Mouse (Mus musculus) heart, adult 9 months (tissue): ENCODE results near the gene Vps53.
A peak's percentile ranks its signal among the peaks of the same experiment; 100 is the strongest.

Source experiments
- DNase-seq, 2 experiments: peaks; one replicate each; pipeline ENCODE4 v3.0.0; 2022; ENCODE audit warnings: low spot score in 2 of 2

The Vps53 gene

DNA sequence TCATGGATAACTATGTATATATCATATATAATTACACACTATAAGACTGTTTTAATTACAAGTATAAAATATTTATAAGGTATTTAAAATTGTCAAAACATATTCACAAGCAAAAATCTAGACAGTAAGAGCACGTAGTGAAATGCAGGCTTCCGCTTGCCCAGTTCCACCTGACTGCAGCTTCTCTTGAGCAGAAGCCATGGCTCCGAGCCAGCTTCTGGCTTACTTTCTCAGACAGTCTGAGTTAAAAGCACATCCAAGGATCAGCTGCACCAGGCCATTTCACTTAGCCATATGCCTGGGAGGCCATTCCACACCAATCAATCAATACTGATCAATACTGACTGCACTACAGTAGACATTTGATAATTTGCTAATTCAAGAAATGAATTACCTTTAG lies 10.5 kb downstream of the Vps53 start:
- DNase-seq = no peak

DNA sequence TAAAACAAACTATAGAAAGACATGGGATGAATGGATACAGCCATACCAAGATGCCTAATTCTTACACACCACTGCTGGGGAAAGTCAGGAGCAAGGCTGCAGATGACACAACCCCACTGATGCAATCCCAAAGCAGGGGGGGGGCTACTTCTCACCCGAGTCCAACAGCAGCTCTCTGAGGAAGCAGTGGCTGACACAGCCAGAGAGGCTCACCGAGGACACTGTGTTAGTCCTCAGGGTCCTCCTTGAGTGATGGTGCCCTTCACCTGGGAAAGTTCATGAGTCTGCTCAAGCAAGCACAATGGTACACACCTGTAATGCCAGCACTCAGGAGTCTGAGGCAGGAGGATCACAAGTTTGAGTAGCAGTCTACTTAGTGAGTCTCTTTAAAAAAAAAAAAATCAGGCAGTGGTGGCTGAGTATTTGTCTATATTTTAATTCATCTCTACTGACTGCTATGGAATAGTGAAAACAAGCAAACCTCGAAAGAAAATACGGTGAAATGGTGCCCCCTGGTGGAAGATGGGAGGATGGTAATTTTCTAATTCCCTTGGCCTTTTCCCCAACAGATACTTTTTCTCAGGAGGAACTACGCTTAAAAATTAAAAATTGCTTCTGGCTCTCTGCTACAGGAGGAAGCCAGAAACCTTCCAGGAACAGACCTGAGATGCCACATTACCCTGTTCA lies 12.2 kb downstream of the Vps53 start:
- peak; percentile 20 to 70 for DNase-seq

DNA sequence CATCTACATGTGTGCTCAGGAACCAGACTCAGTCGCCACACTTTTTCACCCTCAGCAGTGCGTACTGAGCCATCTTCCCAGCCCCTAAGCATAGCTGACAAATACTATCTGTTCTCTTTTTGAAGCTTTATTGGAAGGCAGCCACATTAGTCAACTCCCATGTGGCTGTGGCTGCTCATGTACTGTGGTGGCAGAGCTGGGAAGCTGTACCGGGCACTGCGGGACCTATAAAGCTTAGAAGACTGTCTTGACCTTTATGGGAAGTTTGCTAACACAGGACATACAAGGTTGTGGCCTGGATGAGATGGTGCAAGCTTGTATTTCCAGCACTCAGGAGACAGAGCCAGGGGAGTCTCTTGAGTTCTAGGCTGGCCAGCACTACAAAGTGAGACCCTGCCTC lies 12.8 kb downstream of the Vps53 start:
- DNase-seq = peak in 1 of 2 experiments; percentile 7

DNA sequence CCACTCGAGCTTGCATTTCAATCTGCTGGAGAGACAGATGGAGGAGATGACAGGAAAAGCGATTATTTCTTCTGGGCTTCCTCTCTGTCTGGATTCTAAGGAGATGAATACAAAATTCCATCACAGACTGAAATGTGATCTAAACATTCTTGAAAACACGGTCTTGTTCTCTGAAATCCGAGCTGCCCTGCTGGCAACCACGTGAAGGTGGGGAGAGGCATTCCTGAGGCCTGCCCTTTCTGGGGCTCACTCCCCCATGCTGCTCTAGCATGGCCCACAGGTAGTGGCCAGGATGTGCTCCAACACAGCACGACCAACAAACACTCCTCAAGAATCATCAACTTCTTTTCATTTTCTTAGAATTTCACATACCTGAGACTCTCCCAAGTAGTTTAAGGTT lies 19.2 kb downstream of the Vps53 start:
- DNase-seq = no peak

DNA sequence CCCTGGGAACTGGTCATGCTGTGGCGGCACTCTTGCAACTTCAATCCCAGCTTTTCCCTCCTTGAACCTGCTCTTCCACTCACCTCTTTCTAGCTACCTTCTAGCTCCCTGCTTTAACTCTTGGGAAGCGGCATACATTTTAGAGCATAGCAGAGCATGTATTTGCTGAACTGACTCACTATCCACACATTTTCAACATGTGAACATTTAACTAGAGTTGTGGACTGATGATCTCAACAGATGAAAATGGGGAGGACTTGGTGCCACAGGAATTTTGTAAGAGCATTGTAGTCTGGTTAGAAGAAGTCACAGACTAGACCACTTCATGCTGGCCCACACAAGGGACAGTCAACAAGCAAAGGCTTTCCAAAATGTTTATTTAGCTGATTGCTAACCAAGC lies 21.1 kb downstream of the Vps53 start:
- DNase-seq = no peak

DNA sequence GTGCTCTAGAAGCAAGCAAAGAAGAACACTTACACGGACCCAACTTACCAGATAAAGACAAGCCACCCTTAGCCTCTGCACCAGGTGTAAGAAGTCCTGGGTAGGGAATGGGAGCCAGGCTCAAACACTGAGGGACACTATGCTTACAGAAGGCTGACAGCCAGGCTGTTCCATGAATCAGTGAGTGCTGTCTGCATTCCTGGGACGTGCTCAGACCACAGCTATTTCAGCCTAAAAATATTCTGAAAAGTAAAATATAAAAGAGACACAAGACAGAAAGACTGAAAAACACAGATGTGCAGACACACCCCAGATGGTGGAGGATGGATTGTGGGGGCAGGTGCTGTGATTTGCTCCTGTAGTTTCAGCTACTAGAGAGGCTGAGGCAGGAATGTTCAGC lies 24.6 kb downstream of the Vps53 start:
- no peak for DNase-seq

DNA sequence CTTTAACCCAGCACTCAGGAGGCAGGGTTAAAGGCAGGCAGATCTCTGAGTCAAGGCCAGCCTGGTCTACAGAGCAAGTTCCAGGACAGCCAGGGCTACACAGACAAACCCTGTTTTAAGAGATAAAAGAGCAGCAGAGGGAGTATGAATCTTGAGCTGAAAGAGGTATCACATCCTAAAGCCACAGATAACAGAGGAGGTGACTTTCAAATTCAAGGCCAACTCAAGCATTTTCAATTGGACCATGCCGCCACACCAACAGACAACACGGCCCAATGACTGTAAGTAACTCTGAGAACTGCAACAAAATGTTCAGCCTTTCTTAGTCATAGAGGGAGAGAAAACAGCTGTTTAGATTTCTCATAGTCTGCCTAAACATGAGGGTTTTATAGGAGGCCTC lies 25.2 kb downstream of the Vps53 start:
- no peak for DNase-seq

DNA sequence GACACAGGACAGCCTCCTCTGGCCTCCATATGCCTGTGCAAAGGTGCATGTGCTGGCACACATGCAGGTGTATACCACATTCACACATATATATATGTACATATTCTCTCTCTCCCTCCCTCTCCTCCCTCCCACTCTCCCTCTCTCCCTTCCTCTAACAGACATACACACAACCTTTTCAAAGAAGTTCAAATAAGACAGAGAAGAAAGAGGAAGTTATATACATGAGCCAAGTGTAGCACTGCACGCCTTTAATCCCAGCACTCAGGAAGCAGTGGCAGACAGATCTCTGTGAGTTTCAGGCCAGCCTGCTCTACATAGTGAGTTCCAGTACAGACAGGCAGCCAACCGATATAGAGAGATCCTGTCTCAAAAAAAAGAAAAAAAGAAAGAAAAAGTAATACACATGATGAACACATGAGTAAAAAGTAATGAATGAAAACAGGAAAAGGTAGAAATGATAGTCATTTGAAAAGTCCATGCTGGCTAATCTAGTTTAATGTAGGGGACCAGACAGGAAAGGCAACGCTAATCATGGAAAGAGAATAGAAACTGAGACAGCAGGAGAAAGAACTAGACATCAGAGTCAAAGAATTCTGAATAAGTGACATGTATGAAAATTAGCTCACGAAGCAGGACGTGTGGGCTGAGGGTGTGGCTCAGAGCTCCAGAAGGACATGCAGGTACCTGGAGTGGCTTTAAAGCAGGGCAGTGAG lies 26.1 kb downstream of the Vps53 start:
- no peak for DNase-seq

DNA sequence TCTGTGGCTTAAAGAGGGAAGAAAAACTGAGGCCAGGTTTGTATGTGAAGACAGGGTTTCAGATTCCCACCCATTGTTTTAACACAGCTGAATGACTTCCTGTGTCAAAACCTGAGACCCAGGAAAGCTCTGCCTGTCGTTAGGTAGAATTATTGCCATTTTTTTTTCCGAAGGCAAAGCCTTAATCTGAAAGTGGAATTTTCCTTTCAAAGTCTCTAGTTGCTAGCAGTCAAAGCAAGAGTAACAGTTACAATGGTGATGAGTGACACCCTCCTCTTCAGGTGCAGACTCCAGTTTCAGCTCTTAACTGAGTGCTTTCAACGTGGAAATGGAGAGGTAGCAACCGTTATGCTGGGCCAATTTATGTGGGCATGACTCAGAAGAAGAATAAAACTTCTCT lies 28.5 kb downstream of the Vps53 start:
- DNase-seq = no peak

DNA sequence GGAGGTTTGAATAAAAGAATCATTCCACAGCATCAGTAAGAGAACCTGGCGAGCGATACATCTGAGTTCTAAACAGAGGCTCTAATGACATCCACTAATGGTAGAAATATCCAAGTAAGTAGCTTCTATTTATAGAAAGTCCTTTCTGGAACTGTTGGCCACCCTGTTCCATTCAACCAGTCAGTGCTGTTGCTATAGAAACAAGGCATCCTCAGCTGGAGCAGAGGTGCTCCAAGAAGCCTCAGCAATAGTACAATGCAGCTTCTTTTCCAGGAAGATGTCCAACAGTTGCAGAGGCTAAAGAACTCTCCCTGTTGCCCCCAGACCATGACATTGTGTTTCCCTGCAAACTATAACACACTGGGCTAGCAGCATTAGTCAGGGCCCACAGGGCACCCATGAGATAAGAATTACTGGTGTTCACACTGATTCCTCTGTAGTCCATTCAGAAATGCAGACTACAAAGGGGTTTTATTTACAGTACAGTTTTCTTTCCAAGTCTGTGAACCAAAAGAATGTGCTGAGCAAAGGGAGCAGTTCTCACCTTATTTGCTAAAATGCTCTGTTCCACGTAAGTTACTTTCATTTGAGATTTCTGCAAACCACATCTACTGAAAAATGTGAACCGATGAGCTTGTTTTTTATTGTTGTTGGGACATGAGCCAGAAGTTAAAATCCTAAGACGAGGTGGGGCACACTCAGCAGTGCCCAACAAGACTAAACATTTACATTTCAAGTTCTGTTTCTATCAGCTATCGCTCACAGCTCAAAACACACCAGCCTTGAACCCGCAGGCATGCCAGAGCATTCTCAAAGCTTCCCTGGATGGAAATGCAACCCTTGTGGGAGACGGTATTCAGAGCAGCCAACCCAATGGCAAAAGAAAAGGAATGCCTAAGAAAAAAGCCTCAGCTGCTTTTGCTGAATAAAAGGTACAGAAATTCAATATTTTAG lies 31.1 kb downstream of the Vps53 start:
- DNase-seq = no peak

DNA sequence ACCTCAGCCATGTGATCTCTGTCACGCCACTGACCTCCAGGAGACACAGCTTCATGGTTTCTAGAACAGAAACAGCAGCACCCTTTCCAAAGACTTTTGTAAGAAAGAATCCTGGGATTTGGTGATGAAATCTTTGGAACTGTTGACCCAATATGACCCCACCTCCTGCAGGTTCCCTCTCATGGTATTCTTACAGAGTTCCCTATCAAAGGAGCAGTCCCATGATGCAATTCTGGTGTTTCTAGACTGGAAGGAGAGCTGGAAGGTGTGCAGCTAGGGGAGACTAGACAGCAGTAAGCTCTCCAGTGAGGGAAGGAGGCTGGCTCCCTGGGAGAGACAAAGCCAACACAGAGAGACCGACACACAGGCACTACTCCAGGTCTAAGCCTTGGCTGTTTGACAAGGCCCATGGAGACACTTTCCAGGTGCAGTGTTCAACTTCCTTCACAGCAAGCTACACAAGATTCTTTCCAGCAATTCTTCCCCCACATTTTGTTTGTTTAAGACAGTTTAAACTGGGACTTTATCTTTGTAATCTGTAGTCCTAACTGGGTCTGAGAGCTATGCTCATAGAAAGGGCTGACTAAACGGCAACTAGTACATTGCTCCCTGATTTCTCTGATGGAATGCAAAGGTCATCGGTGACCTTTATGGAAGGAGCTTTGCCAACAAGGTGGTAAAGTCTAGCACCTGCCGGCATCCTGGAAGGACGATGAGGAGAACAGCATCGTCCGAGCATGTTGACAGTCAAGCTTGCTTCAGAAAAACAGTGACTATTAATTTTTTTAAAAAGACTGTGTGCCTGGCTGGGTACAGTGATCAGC lies 33.0 kb downstream of the Vps53 start:
- no peak for DNase-seq

DNA sequence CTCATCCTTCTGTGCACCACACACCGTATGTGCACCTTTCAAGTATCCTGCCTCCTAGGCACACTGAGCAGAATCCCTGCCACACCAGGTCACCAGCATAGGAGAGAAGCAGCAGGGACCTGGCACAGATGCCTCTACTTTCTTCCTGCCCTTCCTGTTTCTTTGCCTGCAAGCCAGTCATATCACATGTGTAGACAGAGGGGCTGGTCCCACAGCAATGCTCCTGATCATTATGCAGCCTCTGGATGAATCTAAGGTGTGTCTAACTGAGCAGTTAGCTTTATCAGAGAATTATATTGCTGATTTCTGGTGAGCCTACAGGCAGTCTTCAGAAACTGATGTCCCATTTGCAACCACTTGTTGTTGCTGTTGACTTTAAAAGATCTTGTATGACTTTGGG lies 34.3 kb downstream of the Vps53 start:
- DNase-seq = no peak

DNA sequence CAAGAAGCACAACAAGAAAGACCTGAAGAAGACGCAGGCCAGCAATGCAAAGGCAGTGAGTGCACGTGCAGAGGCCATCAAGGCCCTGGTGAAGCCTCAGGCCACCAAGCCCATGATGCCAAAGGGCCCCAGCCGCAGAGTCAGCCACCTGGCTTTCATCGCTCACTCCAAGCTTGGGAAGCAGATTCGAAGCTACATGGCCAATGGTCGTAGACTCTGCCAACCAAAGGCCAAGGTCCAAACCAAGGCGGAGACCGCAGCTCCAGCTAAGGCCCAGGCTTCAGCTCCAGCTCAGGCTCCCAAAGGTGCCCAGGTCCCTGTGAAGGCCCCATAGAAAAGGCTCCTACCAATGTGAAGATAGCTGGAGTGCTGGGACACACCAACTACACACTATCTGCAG lies 35.1 kb downstream of the Vps53 start:
- DNase-seq = no peak

DNA sequence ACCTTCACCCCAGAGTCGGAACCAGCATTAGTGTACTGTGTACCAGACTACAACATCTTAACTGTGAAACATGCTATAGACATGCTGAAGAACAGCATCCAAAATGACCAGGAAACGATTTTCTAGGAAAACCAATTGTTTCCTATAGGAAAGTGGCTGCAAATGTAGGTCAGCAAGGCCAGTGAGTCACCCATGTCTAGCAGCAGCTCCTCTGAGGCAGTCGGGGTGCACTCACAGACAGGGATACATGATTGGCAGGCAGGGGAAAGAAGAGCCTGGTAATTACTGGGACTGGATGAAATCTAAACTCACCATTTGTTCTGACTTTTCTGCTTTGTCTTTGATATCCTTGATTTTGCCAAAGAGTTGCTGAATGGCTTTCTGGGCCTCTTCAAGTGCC lies 41.5 kb downstream of the Vps53 start:
- no peak for DNase-seq

DNA sequence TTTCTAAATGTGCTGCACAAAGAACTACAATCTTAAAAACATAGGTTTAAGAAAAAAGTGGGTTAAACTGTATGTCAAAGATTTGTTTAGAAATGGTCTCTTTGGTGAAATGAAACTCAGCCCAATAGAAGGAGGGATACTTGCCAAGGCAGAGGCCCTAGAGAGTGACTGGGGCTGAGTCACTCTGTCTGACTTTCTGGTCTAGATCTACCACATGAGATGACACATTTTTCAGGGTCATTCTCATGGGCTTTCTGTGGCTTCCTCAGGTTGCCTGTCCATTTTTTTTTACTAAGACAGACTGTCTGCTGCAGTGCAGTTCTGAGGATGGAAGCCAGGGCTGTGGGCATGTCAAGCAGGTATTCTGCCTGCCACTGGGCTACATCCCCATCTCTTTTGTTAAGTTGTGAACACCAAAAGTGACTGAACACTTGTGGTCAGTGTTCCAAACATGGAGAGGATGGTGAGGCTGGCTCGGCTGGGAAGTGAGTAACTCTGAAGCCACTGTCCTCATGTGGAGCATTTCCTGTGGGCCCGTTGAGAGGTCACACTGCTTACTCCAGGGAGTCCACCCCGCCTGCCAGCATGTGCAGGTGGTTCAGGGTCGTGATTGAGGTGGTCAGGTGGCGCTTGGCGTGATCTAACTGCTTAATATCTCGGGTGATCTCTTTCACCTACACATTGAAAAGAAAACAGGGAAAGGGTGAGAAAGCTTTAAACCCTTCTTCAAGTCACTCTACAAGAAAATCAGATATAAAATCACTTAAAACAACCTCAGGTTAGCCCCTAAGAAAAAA lies 43.6 kb downstream of the Vps53 start:
- no peak for DNase-seq

DNA sequence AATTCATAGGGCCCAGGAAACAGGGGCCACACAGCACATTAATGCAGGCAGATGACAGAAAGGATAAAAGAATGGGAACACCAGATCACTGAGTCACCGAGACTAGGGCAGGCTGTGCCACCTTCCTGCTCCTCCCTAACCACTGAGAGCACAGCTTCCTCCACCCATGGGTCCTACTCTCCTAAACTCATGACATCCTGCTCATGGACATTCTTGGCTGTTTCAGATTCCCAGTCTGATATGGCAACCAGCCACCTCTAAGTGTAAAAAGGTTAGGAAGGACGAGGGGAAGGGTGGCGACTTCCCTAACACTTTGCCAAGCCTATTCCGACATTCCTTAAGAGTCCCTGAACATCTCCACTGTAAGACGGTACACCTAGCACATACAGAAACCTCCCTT lies 48.6 kb downstream of the Vps53 start:
- peak; percentile 78 to 90 for DNase-seq

DNA sequence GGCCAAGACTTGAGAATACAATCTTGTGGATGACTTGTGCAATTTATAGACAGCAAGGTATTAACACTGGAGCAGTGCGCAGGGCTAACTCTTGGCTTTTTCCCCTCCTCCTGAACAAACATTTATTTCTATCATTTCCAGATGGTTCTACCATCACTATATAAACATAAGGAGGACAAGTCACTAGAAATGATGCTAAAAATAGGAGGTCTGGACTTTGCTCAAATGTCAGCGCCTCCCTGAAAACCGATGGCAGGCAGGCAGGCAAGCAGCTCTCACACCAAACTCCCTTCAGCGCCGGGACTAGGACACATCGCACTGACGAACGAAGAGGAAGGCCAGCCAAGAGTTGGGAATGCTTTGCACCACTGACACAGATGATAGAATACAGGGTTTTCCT lies 54.1 kb downstream of the Vps53 start:
- DNase-seq = peak in 1 of 2 experiments; percentile 22

DNA sequence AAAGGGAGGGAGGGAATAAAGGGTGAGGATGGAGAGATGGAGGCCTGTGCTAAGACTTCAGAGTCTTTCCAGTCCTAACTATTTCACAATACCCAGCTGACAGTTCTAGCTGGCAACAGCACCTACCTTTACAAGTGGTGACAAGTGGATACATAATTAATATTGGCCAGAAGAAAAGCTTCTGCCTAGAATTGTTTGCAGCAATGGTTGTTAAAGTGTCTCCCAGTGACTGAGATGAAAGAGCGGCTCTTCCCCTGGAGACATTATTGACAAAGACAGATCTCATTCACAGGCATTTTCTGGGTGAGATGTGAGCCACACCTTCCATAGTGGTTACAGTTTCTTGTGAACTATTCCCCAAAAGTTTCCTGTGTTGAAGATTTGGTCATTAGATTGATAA lies 55.9 kb downstream of the Vps53 start:
- DNase-seq = no peak

DNA sequence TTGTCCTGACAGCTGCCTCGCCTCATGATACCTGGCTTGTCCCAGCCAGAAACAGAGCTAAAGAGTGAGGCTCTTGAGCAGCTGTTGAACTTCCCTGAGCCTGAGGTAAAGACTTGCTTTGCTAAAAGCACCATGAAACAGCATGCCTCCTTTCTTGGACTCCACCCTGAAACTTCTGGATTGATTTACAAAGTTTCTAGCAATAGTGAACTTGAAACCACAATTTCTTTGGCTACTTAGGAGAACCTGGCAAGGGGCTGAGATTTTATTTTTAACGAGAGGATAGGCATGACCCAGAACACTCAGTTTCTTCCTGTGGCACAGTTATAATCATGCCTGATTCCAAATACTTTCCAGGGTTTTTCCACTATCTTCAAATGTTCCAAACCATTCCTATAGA lies 56.9 kb downstream of the Vps53 start:
- no peak for DNase-seq

DNA sequence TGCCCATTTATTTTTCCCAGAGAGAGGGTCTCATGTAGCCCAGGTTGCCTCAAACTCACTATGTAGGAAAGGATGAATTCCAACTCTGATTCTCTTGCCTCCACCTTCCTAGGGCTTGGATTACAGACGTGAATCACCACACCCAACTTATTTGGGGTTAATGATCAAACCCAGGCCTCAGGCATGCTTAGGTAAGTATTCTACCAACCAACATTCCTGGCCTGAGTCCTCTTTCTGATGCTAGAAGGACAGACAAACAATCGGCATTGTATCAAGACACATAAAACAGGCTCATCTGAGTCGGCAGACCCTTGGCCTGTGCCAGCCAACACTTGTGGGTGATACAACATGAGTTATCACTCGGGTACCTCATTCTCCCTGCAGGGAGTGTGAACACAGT lies 58.4 kb downstream of the Vps53 start:
- DNase-seq = no peak

DNA sequence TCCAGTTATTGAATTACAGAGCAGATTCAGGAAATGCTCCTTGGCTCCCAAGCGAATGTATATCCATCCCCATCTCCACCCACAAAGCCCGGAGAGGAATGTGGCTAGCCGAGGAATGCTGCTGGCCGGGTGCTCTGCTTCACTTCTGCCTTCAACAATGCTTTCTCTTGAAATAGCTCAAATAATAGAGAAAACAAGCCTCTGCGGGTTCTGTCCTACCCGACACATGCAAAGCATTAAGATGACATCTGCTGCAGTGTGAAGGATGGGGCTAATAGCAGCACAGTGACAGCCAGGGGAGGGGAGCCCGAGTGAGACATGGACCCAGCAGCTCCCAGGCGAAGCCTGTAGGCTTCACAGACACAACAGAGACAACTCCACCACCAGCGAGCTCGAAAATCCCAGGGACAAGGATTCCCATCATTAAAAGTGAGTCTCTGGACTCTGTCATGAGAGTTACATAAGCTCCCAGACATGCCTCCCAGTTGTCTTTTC lies 59.0 kb downstream of the Vps53 start:
- peak; percentile 21 to 47 for DNase-seq
